Mouse (Mus musculus): ENCODE results near the gene Pms2. TPM values are rescaled to one million over a fixed set of nuclear protein-coding genes. Genes with fewer than 3 reads are reported as not detected.

Gene Pms2
- total RNA-seq, 2 experiments from 2014 or later: 3.5 to 4.7 TPM

GRCm38 (mm10) chr5:143941588-143941987 is 31.8 kb downstream of the Pms2 start:
- Histone ChIP-seq H3K27ac (no peak overlapping the region), H3K4me3 (no peak overlapping the region)
- intact Hi-C loops (cut with DNase I): no loop called here
- no peak for TF ChIP-seq CTCF (IDR thresholded peaks at IDR 0.05)
- DNase-seq: no peak

- TF ChIP-seq CTCF (IDR thresholded peaks at IDR 0.05): no peak
- Histone ChIP-seq H3K27ac (no peak overlapping the region), H3K4me3 (no peak overlapping the region)
- intact Hi-C loops (cut with DNase I): no loop called here
- DNase-seq: no peak
These were observed 33.7 kb downstream of the Pms2 start for GRCm38 (mm10) chr5:143943231-143944125.

- intact Hi-C loops (cut with DNase I): no loop called here
- no peak for TF ChIP-seq CTCF (IDR thresholded peaks at IDR 0.05)
- DNase-seq: no peak
- Histone ChIP-seq H3K27ac (no peak overlapping the region), H3K4me3 (no peak overlapping the region)
These were observed 38.6 kb downstream of the Pms2 start for GRCm38 (mm10) chr5:143948361-143948760.

- TF ChIP-seq CTCF (IDR thresholded peaks at IDR 0.05): no peak
- Histone ChIP-seq H3K4me3 (no peak overlapping the region), H3K27ac (no peak overlapping the region)
- intact Hi-C loops (cut with DNase I): no loop called here
- DNase-seq: no peak
These were observed 40.3 kb downstream of the Pms2 start for GRCm38 (mm10) chr5:143950016-143950415.

- no peak overlapping the region for H3K4me3 ChIP-seq
- TF ChIP-seq CTCF (IDR thresholded peaks at IDR 0.05): no peak
- intact Hi-C loops (cut with DNase I): no loop called here
- DNase-seq: no peak
- no peak overlapping the region for H3K27ac ChIP-seq
These were observed 47.3 kb downstream of the Pms2 start for GRCm38 (mm10) chr5:143957101-143957500.

- TF ChIP-seq CTCF (IDR thresholded peaks at IDR 0.05): no peak
- H3K4me3 ChIP-seq: no peak overlapping the region
- intact Hi-C loops (cut with DNase I): no loop called here
- H3K27ac ChIP-seq: no peak overlapping the region
- DNase-seq: no peak
These were observed 49.8 kb downstream of the Pms2 start for GRCm38 (mm10) chr5:143959551-143959950.

GRCm38 (mm10) chr5:143961176-143961575 is 51.4 kb downstream of the Pms2 start:
- intact Hi-C loops (cut with DNase I): no loop called here
- no peak overlapping the region for H3K4me3 ChIP-seq
- H3K27ac ChIP-seq: no peak overlapping the region
- no peak for DNase-seq
- TF ChIP-seq CTCF (IDR thresholded peaks at IDR 0.05): no peak

- TF ChIP-seq CTCF (IDR thresholded peaks at IDR 0.05): no peak
- DNase-seq: no peak
- Histone ChIP-seq H3K27ac (no peak overlapping the region), H3K4me3 (no peak overlapping the region)
- intact Hi-C loops (cut with DNase I): no loop called here
These were observed 56.0 kb downstream of the Pms2 start for GRCm38 (mm10) chr5:143965586-143966345.

GRCm38 (mm10) chr5:143966671-143967070 is 56.9 kb downstream of the Pms2 start:
- Histone ChIP-seq H3K4me3 (no peak overlapping the region), H3K27ac (no peak overlapping the region)
- DNase-seq: no peak
- intact Hi-C loops (cut with DNase I): no loop called here
- TF ChIP-seq CTCF (IDR thresholded peaks at IDR 0.05): no peak

- Histone ChIP-seq H3K4me3 (no peak overlapping the region), H3K27ac (no peak overlapping the region)
- DNase-seq: no peak
- intact Hi-C loops (cut with DNase I): no loop called here
- no peak for TF ChIP-seq CTCF (IDR thresholded peaks at IDR 0.05)
These were observed 62.9 kb downstream of the Pms2 start for GRCm38 (mm10) chr5:143972628-143973027.

- peak; percentile 89 for TF ChIP-seq CTCF (IDR thresholded peaks at IDR 0.05)
- peak; percentile 84 for DNase-seq
- intact Hi-C loops (cut with DNase I): loop anchor here (5.0 kb wide), 1 partner anchor 243 kb away; the partner anchor contains the start of gene Usp42
- Histone ChIP-seq H3K4me3 (no peak overlapping the region), H3K27ac (no peak overlapping the region)
These were observed 65.3 kb downstream of the Pms2 start for GRCm38 (mm10) chr5:143974931-143975630.

- intact Hi-C loops (cut with DNase I): loop anchor here (5.0 kb wide), 1 partner anchor 243 kb away; the partner anchor contains the start of gene Usp42
- Histone ChIP-seq H3K4me3 (no peak overlapping the region), H3K27ac (no peak overlapping the region)
- TF ChIP-seq CTCF (IDR thresholded peaks at IDR 0.05): no peak
- no peak for DNase-seq
These were observed 65.8 kb downstream of the Pms2 start for GRCm38 (mm10) chr5:143975631-143975933.

- H3K27ac ChIP-seq: no peak overlapping the region
- H3K4me3 ChIP-seq: no peak overlapping the region
- intact Hi-C loops (cut with DNase I): loop anchor here (5.0 kb wide), 1 partner anchor 244 kb away; the partner anchor contains the start of gene Usp42
- DNase-seq: no peak
- TF ChIP-seq CTCF (IDR thresholded peaks at IDR 0.05): no peak
These were observed 66.5 kb downstream of the Pms2 start for GRCm38 (mm10) chr5:143976232-143976631.
